Mouse (Mus musculus) megakaryocyte, embryonic 14.5 days (primary cell): ENCODE measurements at regions not wholly inside any gene's neighbourhood (a gene's known extent, or its start where the extent isn't known, plus 50 kb on each side); places are given as distances from the start of the nearest gene placed in this dataset.

ENCODE experiments used
- FLI1 ChIP-seq: IDR thresholded peaks from 2 replicates; pipeline ENCODE4 v1.6.1; 2012; ENCODE audit warnings: low read length, inconsistent platforms, mixed read lengths
- GATA1 ChIP-seq: IDR thresholded peaks from 3 replicates; pipeline ENCODE4 v1.6.1; 2012; ENCODE audit warnings: mixed read lengths, low read length, inconsistent platforms, borderline replicate concordance

GRCm38 (mm10) chr9:100394166-100394565 lies 92.4 kb downstream of the Il20rb start:
- TF ChIP-seq GATA1 = no peak
- no peak for TF ChIP-seq FLI1
